Mouse (Mus musculus) limb, embryonic 14.5 days (tissue): ENCODE data around the gene Prkcb. TPM values are rescaled to one million over a fixed set of nuclear protein-coding genes. Genes with fewer than 3 reads are reported as not detected.

Experiments
- ATAC-seq: fragments of 200-750 bp; cut with Nextera tagmentation; 2 replicates; pipeline ENCODE4 v1.8.0; 2017; ENCODE audit warnings: low read depth, moderate number of reproducible peaks, moderate TSS enrichment; ENCODE audit not compliant: low FRiP score
- DNase-seq: peaks from one replicate; pipeline ENCODE4 v3.0.0-alpha.2; 2015; ENCODE audit warnings: low spot score
- H3K27ac ChIP-seq: fragments of 300-500 bp; sonication (generic); replicated peaks from 2 replicates; pipeline ENCODE4 v1.5.1; 2014; ENCODE audit warnings: low read depth, mild to moderate bottlenecking, low read length, moderate library complexity, mixed read lengths
- H3K27me3 ChIP-seq: fragments of 300-500 bp; sonication (generic); 2 replicates; pipeline ENCODE4 v1.6.1; 2014; ENCODE audit warnings: low read length, mixed read lengths; ENCODE audit not compliant: control insufficient read depth, insufficient read depth
- H3K36me3 ChIP-seq: fragments of 300-500 bp; sonication (generic); 2 replicates; pipeline ENCODE4 v1.6.1; 2014; ENCODE audit warnings: mild to moderate bottlenecking, low read length, moderate library complexity, mixed read lengths; ENCODE audit not compliant: control insufficient read depth, insufficient read depth
- H3K4me1 ChIP-seq: fragments of 300-500 bp; sonication (generic); 2 replicates; pipeline ENCODE4 v1.6.1; 2014; ENCODE audit warnings: antibody characterized with exemption, low read length, mixed read lengths; ENCODE audit not compliant: control insufficient read depth, insufficient read depth
- H3K4me2 ChIP-seq: fragments of 300-500 bp; sonication (generic); replicated peaks from 2 replicates; pipeline ENCODE4 v1.6.1; 2014; ENCODE audit warnings: low read depth, mild to moderate bottlenecking, low read length, moderate library complexity; ENCODE audit not compliant: severe bottlenecking
- H3K4me3 ChIP-seq: fragments of 300-500 bp; sonication (generic); replicated peaks from 2 replicates; pipeline ENCODE4 v1.5.1; 2014; ENCODE audit warnings: low read length
- H3K9ac ChIP-seq: fragments of 300-500 bp; sonication (generic); 2 replicates; pipeline ENCODE4 v1.6.1; 2014; ENCODE audit warnings: mild to moderate bottlenecking, low read depth, low read length, moderate library complexity; ENCODE audit not compliant: severe bottlenecking
- H3K9me3 ChIP-seq: fragments of 300-500 bp; sonication (generic); 2 replicates; pipeline ENCODE4 v1.6.1; 2016; ENCODE audit warnings: low read length; ENCODE audit not compliant: control insufficient read depth
- POLR2A ChIP-seq: fragments of 200-500 bp; IDR thresholded peaks from 2 replicates; pipeline ENCODE4 v1.8.0; 2012; ENCODE audit warnings: inconsistent platforms, mild to moderate bottlenecking, moderate library complexity, borderline replicate concordance; ENCODE audit not compliant: insufficient read depth, insufficient read length; ENCODE audit errors: extremely low read depth
- WGBS: fragments of 180-500 bp; shearing (Covaris S2); extraction: QIAGEN DNeasy Blood & Tissue Kit; methylation state at CpG from one replicate; pipeline ENCODE4 v1.1.7; 2014; 5-methylcytosine and 5-hydroxymethylcytosine counted together
- polyA plus RNA-seq, 2 experiments: library from polyadenylated mRNA; depleted of rRNA in 1 of 2; stranded (reverse) in 1 of 2; unstranded in 1 of 2; fragments of >200 nt; fragmentation: Nextera tagmentation in 1 of 2; extraction: Ambion mirVana in 1 of 2; gene quantifications; 2 replicates each; pipeline versions ENCODE4 v1.2.1 to v1.2.3; 2012 to 2014

The Prkcb gene
- polyA plus RNA-seq, 2 experiments, result 6.2 to 10.3 TPM

- ATAC-seq, result no peak
- TF ChIP-seq POLR2A, result no peak
- WGBS, result 54% methylated on average over 7 of the region's 7 CpGs
These were observed 44.4 kb upstream of the Prkcb start for GRCm38 (mm10) chr7:122244166-122244565.

GRCm38 (mm10) chr7:122244584-122244983 lies 44.0 kb upstream of the Prkcb start:
- Histone ChIP-seq H3K27ac (no peak overlapping the region), H3K27me3 (no peaks in the 10 kb centered on the region), H3K4me2 (no peak overlapping the region), H3K9me3 (no peaks in the 10 kb centered on the region), H3K4me1 (no peaks in the 10 kb centered on the region), H3K9ac (no peak overlapping the region), H3K4me3 (no peak overlapping the region), H3K36me3 (no peaks in the 10 kb centered on the region)
- ATAC-seq (no peak), DNase-seq (no peak)
- no peak for TF ChIP-seq POLR2A
- WGBS, result 80% methylated on average over 8 of the region's 8 CpGs

More at GRCm38 (mm10) chr7:122244166-122244565, 44.4 kb upstream of the Prkcb start:
- H3K9me3 ChIP-seq, result no peaks in the 10 kb centered on the region
- H3K4me1 ChIP-seq, result no peaks in the 10 kb centered on the region
- no peaks in the 10 kb centered on the region for H3K36me3 ChIP-seq
- no peak overlapping the region for H3K4me3 ChIP-seq
- DNase-seq, result no peak
- H3K4me2 ChIP-seq, result no peak overlapping the region
- H3K9ac ChIP-seq, result no peak overlapping the region
- H3K27ac ChIP-seq, result no peak overlapping the region
- no peaks in the 10 kb centered on the region for H3K27me3 ChIP-seq

- Histone ChIP-seq H3K36me3 (no peaks in the 10 kb centered on the region), H3K9me3 (no peaks in the 10 kb centered on the region), H3K4me1 (no peaks in the 10 kb centered on the region), H3K4me3 (no peak overlapping the region), H3K9ac (no peak overlapping the region), H3K4me2 (no peak overlapping the region), H3K27me3 (no peaks in the 10 kb centered on the region), H3K27ac (no peak overlapping the region)
- 45% methylated on average over 5 of the region's 5 CpGs for WGBS
- no peak for TF ChIP-seq POLR2A
- DNase-seq, result no peak
- ATAC-seq, result no peak
These were observed 42.6 kb upstream of the Prkcb start for GRCm38 (mm10) chr7:122245976-122246375.

- no peaks in the 10 kb centered on the region for H3K27me3 ChIP-seq
- no peaks in the 10 kb centered on the region for H3K9me3 ChIP-seq
- no peak overlapping the region for H3K9ac ChIP-seq
- no peak for TF ChIP-seq POLR2A
- no peaks in the 10 kb centered on the region for H3K36me3 ChIP-seq
- H3K4me1 ChIP-seq, result no peaks in the 10 kb centered on the region
- H3K4me2 ChIP-seq, result no peak overlapping the region
- H3K4me3 ChIP-seq, result no peak overlapping the region
- H3K27ac ChIP-seq, result no peak overlapping the region
- no peak for DNase-seq
- 68% methylated on average over 10 of the region's 10 CpGs for WGBS
- ATAC-seq, result no peak
These were observed 41.2 kb upstream of the Prkcb start for GRCm38 (mm10) chr7:122247254-122247864.

- ATAC-seq, result no peak
- H3K4me1 ChIP-seq, result no peaks in the 10 kb centered on the region
- H3K27me3 ChIP-seq, result no peaks in the 10 kb centered on the region
- no peak overlapping the region for H3K4me3 ChIP-seq
- WGBS, result 85% methylated on average over 9 of the region's 9 CpGs
- H3K27ac ChIP-seq, result no peak overlapping the region
- H3K9ac ChIP-seq, result no peak overlapping the region
- no peak for DNase-seq
- no peak overlapping the region for H3K4me2 ChIP-seq
- H3K36me3 ChIP-seq, result no peaks in the 10 kb centered on the region
- TF ChIP-seq POLR2A, result no peak
- no peaks in the 10 kb centered on the region for H3K9me3 ChIP-seq
These were observed 39.2 kb upstream of the Prkcb start for GRCm38 (mm10) chr7:122249321-122249821.
